Mouse (Mus musculus): ENCODE results near the gene Kcnq5.

Gene Kcnq5

DNA sequence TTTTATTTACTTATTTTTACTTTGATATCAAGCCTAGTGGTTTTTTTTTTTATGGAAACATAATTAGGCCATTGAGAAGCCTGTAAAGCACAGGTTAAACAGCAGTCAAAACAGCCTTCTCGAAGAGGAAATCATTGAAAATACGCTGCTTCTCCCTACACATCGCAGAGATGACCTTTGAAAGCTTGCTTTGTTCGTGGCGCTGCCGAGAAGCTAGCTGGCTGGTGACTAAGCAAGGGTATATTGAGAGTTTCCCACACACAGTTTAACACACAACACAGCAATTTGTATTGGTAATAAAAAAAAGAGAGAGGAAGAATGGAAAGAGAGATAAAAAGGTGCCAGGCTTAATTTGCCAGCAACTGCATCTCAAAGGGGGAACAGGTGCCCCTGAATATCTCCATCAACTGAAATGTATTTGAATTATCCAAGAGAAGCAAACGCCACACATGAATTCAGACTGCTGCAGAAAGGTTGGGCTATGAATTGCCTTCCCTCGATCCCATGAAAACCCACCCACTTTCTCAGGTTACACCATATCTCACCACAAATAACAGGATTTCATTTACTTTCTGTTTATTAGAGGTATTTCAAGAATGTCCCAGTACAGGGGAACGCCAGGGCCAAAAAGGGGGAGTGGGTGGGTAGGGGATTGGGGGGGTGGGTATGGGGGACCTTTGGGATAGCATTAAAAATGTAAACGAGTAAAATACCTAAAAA, 461.8 kb downstream of the Kcnq5 start:
- DNase-seq (ENCODE audit: extremely low spot score, low read depth, low spot score), result no peak

DNA sequence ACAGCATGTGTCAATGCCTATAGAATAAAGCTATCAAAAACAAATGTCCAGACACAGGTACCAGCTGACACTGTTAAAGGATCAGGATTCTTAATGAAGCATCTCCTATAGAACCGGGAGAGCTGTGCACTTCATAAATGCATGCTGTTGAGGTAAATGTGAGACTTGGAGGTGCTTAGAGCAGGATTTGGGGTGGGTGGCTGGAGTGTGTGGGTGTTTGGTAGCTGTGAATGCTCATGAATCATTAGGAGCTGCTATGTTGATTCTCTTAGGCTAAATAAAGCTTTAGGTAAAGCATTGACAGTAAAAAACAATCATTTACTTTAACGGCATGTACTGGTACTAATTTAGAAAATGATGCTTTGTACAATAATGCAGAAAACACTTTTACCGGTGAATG, 465.4 kb downstream of the Kcnq5 start:
- DNase-seq (ENCODE audit: extremely low spot score, low read depth, low spot score), result no peak

DNA sequence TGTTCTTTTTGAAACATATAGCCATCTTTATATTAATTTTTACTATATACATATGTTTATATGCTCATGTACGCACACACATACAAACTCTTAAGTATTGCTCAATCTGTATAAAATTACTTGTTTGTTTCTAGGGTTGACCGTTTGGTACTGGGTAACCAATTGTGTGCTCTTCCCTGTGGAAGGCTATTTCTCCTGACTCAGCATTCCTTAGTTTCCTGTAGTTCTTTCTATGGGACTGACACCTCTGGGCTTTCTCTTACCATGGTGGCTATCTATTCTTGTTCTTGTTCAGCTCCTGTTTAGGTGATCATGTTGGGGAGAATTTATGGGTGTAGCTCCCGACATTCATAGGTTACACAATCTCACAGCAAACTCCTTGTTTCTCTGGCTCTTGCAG, 473.1 kb downstream of the Kcnq5 start:
- no peak for DNase-seq (ENCODE audit: extremely low spot score, low read depth, low spot score)

DNA sequence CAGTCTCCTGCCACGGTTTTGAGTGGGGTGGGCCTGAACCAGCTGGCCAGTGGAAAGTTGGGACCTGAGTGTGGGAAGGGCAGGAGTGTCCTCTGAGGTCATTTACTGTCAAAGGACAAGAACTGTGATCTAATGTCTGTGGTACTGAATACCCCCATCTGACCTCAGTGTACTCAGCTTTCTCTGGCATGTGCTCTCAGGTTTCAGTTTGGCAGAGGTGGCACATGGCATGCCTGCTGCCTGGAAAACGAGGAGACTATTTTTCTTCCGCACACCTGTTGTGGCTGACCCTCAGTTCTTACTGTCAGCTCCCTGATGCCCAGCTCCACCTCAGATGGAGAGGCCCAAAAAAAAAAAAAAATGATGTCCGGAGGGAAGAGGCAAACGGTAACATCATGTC, 475.5 kb downstream of the Kcnq5 start:
- DNase-seq (ENCODE audit: extremely low spot score, low read depth, low spot score), result no peak

DNA sequence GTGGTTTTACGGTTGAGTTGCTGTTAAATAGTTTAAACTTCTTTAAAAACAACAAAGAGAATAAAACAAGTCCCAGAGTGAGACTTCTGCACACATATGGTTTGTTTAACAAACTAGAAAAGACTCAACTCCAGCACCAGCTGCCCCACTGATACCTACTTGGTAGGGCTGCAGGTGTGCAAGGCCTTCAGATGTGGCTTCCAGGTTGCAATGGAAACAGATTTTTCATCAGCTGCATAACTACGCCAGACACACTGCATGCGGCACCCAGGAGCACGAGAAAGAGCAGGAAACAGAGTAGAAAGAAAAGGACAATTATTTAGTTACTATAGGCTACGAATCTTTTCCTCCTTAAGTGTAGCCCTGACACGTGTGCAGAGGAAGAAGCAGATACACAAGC, 492.4 kb downstream of the Kcnq5 start:
- no peak for DNase-seq (ENCODE audit: extremely low spot score, low read depth, low spot score)

DNA sequence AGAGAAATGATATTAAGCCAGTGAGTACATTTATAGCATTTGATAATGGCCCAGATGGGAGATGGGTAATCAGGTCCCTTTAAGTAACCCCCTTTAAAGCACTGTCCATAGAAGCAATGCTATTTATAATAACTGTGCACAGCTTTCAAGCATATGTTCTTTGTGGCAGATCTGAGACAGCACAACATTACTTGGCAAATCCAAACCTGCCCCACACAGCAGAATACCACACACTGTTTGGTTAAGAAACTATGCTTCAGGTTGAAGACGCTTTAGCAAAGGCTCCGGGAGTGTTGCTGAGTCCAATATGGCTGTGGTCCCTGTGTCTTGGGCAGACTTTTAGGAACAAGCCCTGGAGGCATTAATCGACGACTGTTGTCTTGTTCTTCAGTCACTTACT, 495.3 kb downstream of the Kcnq5 start:
- DNase-seq (ENCODE audit: extremely low spot score, low read depth, low spot score), result no peak

DNA sequence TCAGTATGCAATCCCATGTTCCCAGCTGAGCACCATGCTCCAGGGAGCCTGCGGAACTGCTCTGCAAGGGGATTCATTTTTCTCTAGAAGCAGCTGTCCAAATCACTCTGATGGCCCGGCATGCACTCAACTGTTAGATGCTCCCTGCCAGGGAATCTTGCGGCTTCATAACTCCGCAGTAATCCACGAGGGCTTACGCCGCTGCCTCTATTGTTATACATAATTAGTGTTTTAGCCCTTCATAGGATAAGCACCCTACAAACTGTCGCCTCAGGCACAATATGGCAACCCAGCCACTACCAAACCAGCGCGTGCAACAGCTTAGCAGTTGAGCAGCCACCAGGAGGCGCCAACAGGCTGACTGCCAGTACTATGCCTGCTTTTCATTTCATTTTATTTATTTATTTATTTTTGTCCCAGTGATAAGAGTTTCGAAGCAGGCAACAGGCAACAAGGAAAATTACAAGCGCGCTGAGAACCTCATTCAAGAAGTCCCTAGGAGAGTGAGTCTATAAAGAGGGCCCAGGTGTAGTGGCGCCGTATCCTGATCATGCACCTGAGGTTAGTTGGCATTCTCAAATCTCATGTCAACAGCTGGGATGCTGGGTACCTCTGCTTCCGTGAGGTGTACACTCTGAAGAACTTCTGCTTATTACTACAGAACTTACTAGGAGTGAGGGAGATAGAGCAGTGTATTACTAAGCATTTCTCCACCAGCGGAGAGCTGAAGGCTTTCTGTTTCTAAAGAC, 500.6 kb downstream of the Kcnq5 start:
- DNase-seq (ENCODE audit: extremely low spot score, low read depth, low spot score), result peak; percentile 2

DNA sequence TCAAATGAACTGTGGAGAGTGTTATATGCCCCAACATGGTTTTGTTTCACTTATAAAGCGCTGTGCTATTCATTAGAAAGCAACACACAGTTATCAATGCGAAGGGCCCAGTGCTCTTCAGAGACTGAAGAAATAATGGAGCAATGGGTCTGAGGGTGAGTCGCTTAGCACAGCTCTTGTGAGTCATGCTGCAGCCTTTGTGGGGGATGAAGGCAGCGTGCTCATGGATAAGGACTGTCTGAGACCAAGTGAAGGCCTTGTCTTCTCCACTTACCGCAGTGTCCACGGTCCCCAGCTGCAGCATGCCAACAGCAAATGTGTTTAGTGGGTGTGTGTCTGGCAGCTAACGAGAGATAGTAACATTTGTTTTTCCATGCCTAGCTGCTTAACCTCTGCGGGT, 503.2 kb downstream of the Kcnq5 start:
- no peak for DNase-seq (ENCODE audit: extremely low spot score, low read depth, low spot score)

DNA sequence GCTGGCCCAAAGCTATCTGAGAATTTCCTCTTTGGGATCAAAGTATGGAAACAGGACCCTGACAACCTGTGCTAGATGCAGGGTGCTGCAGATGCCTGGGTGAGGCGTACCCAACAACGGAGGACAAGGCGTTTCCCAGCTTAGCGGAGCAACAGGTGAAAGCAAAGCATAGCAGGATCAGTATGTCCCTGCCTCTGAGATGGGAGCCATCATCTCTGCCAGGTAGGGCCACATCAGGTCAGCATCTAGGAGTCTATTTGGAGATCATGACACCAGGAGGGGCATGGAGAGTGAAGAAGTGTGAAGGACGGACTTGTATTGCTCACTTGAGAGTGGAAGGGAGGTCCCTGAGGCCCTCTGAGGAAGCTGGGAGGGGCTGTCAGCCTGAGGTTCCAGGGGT, 505.8 kb downstream of the Kcnq5 start:
- DNase-seq (ENCODE audit: extremely low spot score, low read depth, low spot score), result no peak

DNA sequence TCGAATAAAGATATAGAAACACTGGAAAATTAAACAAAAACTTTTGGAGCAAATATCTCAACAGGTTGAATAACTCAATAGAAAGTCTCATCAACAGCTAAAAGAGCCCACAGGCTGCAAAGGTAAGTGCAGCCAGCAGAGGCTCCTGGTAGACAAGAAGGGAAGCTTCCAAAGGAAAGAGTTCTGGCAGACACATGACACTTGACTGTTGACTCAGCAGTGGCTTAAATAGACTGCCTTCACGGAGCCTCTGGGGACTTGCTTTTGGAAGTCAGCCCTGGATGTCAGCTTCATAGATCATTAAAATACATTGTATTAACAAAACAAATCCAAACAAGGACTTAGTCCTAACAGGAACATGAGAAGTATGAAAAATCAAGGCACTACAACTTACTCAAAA, 513.5 kb downstream of the Kcnq5 start:
- DNase-seq (ENCODE audit: extremely low spot score, low read depth, low spot score), result no peak

DNA sequence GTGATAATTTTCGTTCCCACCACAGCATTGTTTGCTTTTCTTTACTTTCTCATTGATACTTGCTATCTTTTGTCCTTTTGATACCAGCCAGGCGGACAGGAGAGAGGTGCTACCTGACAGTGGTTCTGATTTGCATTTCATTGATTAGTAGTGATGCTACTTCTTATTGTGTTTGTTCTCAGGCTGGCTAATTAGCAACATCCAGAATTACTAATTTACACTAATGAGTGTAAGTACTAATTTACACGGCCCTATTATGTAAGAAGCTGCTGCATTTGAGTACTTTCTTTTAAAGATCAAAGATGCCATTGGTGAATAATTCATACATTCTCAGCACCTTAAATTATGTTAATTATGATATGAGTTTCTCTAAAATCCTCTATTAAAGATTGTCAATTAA, 525.0 kb downstream of the Kcnq5 start:
- DNase-seq (ENCODE audit: extremely low spot score, low read depth, low spot score), result no peak

DNA sequence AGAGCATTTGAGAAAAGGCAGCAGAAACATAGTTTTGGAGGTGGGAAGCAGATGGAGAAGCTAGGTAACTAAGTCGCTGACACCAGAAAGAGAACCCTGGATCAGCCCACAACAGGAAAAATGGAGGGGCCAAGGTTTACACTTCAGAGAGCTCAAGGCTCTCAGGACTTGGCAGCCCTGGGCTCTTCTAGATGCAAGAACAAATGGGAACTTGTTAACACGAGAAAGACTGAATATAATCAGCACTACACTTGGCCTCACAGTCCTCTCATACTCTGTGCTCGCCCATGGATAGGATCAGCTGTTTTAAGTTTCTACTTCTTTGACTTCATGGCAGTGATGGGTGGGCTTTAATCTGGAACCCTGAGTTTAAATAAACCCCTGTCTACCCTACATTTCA, 526.9 kb downstream of the Kcnq5 start:
- DNase-seq (ENCODE audit: extremely low spot score, low read depth, low spot score), result no peak

DNA sequence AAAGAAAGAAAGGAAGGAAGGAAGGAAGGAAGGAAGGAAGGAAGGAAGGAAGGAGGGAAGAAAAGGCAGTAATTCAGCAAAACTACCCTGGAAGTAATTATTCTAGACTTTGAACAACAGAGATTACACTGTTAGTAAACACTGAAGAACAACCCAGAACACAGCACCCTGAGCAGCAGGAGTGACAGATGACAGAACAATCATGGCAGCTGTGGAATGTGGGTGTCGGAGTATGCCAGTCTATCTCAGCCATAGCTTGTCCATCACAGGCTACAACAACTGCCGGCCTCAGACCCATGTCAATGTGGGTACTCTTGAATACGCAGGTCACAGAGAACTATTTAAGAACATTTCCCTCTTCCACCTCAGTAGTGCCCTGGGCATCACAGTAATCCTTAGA, 530.1 kb downstream of the Kcnq5 start:
- no peak for DNase-seq (ENCODE audit: extremely low spot score, low read depth, low spot score)

DNA sequence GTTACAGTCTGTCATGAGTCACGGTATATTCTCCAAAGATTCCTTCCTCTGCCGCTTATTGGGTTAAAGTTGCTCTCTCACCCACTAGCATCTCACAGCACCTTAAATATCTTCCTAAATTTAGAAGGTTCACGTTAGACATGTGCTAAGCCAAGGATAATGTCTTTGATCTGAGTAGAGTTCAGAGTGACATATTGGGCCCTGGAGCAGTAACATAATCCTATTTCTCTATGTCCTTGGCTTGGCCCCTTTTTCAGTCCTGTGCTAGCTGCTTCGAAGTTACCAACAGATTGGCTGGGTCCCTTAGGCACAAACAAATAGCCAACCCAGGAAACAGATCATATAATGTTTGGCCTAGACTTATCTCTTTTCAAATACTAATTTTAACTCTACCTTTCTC, 533.7 kb downstream of the Kcnq5 start:
- no peak for DNase-seq (ENCODE audit: extremely low spot score, low read depth, low spot score)

DNA sequence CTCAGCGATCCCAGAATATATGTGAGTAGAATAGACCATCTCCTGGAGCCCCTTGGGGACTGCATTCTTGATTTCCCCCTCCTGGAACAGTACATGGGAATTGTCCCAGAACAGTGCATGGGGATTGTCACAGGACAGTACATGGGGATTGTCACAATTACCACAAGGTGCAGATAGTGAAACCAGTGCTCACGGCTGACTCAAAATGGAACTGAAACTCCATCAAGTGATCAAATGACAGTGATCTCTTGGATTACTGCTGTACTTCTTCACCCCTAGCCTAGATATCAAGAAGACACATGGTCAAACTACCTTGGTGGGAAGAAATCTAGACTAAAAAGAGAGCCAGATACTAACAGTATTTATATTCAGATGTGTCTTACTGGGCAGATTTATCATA, 536.1 kb downstream of the Kcnq5 start:
- DNase-seq (ENCODE audit: extremely low spot score, low read depth, low spot score), result no peak

DNA sequence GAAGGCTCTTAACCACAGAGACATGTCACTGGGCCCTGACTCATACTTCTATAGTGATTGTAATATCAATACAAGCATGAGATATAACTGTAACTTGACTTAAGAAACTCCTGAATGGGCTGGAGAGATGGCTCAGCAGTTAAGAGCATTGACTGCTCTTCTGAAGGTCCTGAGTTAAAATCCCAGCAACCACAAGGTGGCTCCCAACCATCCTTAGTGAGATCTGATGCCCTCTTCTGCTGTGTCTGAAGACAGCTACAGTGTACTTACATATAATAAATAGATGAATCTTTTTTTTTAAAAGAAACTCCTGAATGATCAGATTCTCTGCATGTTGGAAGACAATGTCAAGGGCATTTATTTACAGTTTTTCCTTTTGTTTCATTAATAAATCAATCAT, 542.4 kb downstream of the Kcnq5 start:
- DNase-seq (ENCODE audit: extremely low spot score, low read depth, low spot score), result no peak

DNA sequence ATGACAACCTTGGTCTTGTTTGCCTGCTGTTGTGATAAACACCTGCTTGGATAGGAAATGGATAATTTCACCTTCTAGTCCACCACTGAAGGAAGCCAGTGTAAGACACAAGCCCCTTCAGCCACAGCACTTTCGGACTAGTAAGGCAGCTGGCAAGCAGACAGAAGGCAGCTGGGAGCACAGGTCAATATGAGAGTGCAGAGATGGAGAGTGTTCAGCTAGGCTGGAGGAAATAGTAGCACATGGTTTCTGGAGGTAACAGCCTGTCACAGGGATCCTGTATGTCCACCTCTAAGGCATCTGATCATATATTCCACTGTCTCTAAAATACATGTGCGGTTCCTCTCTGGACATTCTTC, 549.6 kb downstream of the Kcnq5 start:
- no peak for DNase-seq (ENCODE audit: extremely low spot score, low read depth, low spot score)

DNA sequence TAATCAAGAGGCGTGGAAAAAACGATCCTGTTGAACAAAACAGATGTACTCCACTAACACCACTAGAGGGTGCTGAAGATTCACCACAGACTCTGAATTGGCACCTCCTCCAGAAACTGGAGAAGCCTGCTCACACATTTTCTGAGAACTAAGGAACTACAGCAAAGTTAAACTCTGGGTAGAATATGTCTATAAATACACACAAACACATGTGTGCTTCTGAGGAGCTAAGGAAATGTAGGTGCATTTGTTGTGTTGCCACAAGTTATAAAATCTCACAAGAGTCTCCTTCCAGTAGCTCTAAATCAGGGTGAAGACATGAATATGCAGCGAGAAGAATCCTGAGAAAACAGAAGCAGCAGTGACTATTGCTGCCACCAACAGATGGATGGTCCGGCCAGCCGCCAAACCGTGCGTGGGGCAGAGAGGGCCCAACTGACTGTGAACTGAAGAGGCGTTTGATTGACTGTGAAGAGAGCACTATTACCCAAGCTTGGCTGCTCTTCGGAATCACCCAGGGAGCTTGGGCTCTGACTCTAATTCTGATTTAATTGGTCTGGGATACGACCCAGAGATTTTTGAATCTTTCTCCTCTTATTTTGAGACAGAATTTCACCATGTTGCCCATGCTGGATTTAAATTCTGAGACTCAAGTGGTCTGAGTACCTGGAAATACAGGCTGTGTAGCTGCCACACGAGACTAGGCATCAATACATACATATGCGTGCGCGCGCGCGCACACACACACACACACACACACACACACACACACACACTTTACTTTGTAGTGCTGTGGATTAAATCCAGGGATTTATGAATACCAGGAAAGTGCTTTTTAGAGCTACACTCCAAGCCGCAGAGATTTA, 550.2 kb downstream of the Kcnq5 start:
- DNase-seq (ENCODE audit: extremely low spot score, low read depth, low spot score), result peak; percentile 47

DNA sequence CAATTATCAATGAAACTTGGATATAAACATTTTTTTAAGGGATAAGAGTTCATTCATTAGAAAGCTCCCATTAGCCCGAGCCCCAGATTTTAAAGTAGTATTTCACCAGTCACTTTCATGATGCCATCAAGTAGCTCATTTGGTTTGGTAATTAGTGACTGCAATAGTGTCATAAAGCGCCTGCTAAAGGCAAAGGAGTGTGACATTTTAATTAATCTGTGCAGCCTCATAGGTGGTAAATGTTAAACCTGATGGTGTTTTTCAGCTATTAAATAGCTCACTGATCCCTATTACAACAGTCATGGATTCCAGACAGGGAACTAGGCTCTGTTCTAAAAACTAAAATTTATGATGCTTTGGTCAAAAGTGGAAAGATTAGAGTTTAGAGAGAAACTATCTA, 554.5 kb downstream of the Kcnq5 start:
- DNase-seq (ENCODE audit: extremely low spot score, low read depth, low spot score), result no peak

DNA sequence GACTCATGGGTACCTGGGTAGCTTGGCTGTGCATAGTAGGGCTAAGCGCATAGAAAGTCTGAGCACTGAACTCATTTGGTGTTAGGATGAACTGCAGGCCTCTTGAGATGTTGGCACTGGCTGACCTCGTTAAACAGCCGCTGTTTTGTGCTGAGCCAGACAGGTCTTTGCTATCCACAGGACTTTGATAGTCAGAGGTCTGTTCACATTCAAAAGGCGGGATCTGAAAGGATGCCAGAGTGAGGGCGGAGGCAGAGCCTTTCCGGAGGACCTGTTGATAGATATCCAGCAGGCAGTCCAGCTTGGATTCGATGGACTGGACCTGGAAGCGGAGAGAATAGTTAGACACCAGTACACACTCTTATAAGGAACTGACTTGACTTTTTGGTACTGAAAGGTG, 558.9 kb downstream of the Kcnq5 start:
- DNase-seq (ENCODE audit: extremely low spot score, low read depth, low spot score), result no peak

DNA sequence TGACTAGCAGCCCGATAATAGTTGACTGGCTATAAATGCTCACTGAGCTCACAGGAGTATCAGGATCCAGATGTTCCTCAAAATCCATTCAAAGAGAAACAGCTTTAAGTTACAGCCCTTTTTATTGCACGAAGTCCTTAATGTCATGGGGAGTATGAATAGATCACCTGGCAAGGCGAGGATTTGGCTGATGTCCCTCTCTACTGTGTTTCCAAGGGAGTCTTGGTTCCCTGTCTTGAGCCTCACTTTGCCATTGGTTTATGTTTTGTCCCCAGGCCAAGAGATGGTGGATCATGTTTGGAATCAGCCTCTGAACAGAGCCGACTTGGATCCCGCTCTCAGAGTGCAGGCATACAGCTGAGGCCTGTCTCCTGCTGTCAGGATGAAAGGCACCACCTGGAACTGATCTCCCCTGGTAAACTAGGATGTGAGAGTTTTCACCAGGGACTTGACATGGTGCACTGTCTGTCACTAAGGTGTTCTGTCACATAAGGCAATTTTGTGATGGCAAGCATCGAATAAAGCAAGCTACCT, 570.5 kb downstream of the Kcnq5 start:
- DNase-seq (ENCODE audit: extremely low spot score, low read depth, low spot score), result no peak

DNA sequence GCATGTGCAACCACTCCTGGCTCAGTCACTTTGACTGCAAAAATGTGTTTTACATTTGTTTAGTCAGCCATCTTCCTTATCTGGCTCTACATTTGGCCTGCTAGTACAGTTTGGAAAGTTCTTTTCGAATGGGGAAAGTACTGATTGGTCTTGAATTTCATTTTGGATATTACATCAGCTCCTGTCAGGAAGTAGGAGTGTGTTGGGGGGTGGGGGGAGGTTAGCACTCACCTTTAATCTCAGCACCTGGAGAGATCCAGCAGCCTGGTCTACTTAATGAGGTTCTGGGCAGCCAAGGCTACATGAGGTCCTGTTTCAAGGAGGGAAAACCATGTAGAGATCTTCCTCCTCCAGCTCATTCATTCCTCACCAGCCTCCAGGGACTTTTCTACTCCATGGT, 578.5 kb downstream of the Kcnq5 start, which contains the start of gene Khdc1b:
Khdc1b (plus strand) TSS at position 301 of the 400 bp plus-strand sequence.
- no peak for DNase-seq (ENCODE audit: extremely low spot score, low read depth, low spot score)
